Mouse (Mus musculus) brain, embryonic 14.5 days (tissue): Measurements from ENCODE around the gene Psma5.

ENCODE experiments used
- CTCF ChIP-seq: fragments of 200-500 bp; IDR thresholded peaks from 2 replicates; pipeline ENCODE4 v1.5.1; 2012; ENCODE audit warnings: inconsistent platforms, mild to moderate bottlenecking, moderate library complexity, borderline replicate concordance; ENCODE audit not compliant: insufficient read depth, insufficient read length; ENCODE audit errors: extremely low read depth
- POLR2A ChIP-seq: fragments of 200-500 bp; IDR thresholded peaks from 2 replicates; pipeline ENCODE4 v1.6.1; 2012; ENCODE audit warnings: mild to moderate bottlenecking, inconsistent platforms, borderline replicate concordance; ENCODE audit not compliant: poor library complexity, insufficient read depth, insufficient read length, severe bottlenecking; ENCODE audit errors: extremely low read depth

DNA sequence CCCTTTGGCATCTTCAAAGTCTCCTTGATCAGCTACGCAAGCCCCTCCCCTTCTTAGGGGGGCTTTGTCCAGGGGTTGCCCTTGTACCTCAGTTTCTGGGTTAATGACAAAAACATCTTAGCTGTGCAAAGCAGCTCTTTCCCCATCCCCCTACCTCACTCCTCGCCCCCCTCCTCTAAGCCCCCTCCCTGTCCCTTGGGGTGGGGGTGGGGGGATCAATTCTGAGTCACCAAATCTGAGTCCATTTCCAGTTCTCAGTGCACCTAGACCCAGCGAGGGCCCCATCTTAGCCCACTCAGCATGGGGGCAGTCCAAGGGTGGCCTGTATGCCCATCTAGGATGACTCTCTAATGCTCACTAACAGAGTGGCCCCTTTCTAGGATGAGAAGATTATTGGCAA lies 47.7 kb upstream of the Psma5 start:
- TF ChIP-seq CTCF = no peak
- TF ChIP-seq POLR2A = no peak
